Mouse (Mus musculus): ENCODE results near the gene Olfr315. TPM values are rescaled to one million over a fixed set of nuclear protein-coding genes. Genes with fewer than 3 reads are reported as not detected.
"Not testable (repeated sequence)": the region's sequence is repeated elsewhere in the genome, so short reads cannot be mapped to it uniquely, and the experiment has no call there.

Olfr315 gene
- not detected in 2 replicates for total RNA-seq (2015)
- total RNA-seq (2017), result not detected in 2 replicates

- no peak for ATAC-seq (replicated peaks; ENCODE audit: poor library complexity)
Measured at GRCm38 (mm10) chr11:58772888-58773287, at the start of gene Olfr315. Olfr315 (plus strand) TSS chr11:58773188.

GRCm38 (mm10) chr11:58723914-58724313 lies 49.1 kb upstream of the Olfr315 start, which contains the start of gene Olfr318:
Olfr318 (minus strand) TSS chr11:58724014.
- ATAC-seq (replicated peaks; ENCODE audit: poor library complexity), result no peak

GRCm38 (mm10) chr11:58727896-58728650 lies 44.9 kb upstream of the Olfr315 start:
- not testable (repeated sequence) for ATAC-seq (replicated peaks; ENCODE audit: poor library complexity)

GRCm38 (mm10) chr11:58733372-58733771 lies 39.6 kb upstream of the Olfr315 start:
- no peak for ATAC-seq (replicated peaks; ENCODE audit: poor library complexity)

- no peak for ATAC-seq (replicated peaks; ENCODE audit: poor library complexity)
Measured at GRCm38 (mm10) chr11:58738792-58739262, 34.2 kb upstream of the Olfr315 start, which contains the start of gene Olfr317. Olfr317 (minus strand) TSS chr11:58739212.

- ATAC-seq (replicated peaks; ENCODE audit: poor library complexity), result not testable (repeated sequence)
Measured at GRCm38 (mm10) chr11:58751096-58751495, 21.9 kb upstream of the Olfr315 start.

- no peak for ATAC-seq (replicated peaks; ENCODE audit: poor library complexity)
Measured at GRCm38 (mm10) chr11:58752434-58752833, 20.6 kb upstream of the Olfr315 start, which contains the start of gene Olfr316. Olfr316 (plus strand) TSS chr11:58752734.

- no peak for ATAC-seq (replicated peaks; ENCODE audit: poor library complexity)
Measured at GRCm38 (mm10) chr11:58782480-58783089, 9.6 kb downstream of the Olfr315 start, which contains the start of gene Olfr314. Olfr314 (plus strand) TSS chr11:58782952.

- no peak for ATAC-seq (replicated peaks; ENCODE audit: poor library complexity)
Measured at GRCm38 (mm10) chr11:58784182-58784581, 11.2 kb downstream of the Olfr315 start.

- no peak for ATAC-seq (replicated peaks; ENCODE audit: poor library complexity)
Measured at GRCm38 (mm10) chr11:58787651-58788050, 14.7 kb downstream of the Olfr315 start.

- ATAC-seq (replicated peaks; ENCODE audit: poor library complexity), result no peak
Measured at GRCm38 (mm10) chr11:58788346-58788745, 15.4 kb downstream of the Olfr315 start.

- no peak for ATAC-seq (replicated peaks; ENCODE audit: poor library complexity)
Measured at GRCm38 (mm10) chr11:58789532-58789931, 16.5 kb downstream of the Olfr315 start.

- peak; percentile 31 for ATAC-seq (replicated peaks; ENCODE audit: poor library complexity)
Measured at GRCm38 (mm10) chr11:58790053-58790452, 17.1 kb downstream of the Olfr315 start.

- ATAC-seq (replicated peaks; ENCODE audit: poor library complexity), result no peak
Measured at GRCm38 (mm10) chr11:58790646-58791045, 17.7 kb downstream of the Olfr315 start.

- ATAC-seq (replicated peaks; ENCODE audit: poor library complexity), result no peak
Measured at GRCm38 (mm10) chr11:58795856-58796255, 22.9 kb downstream of the Olfr315 start.

- ATAC-seq (replicated peaks; ENCODE audit: poor library complexity), result no peak
Measured at GRCm38 (mm10) chr11:58796850-58797249, 23.9 kb downstream of the Olfr315 start.

GRCm38 (mm10) chr11:58799747-58800146 lies 26.8 kb downstream of the Olfr315 start:
- no peak for ATAC-seq (replicated peaks; ENCODE audit: poor library complexity)

- ATAC-seq (replicated peaks; ENCODE audit: poor library complexity), result no peak
Measured at GRCm38 (mm10) chr11:58801558-58802228, 28.7 kb downstream of the Olfr315 start, which contains the start of gene Fam183b. Fam183b (minus strand) TSS chr11:58801960.

GRCm38 (mm10) chr11:58803871-58804270 lies 30.9 kb downstream of the Olfr315 start:
- no peak for ATAC-seq (replicated peaks; ENCODE audit: poor library complexity)

GRCm38 (mm10) chr11:58804393-58804792 lies 31.4 kb downstream of the Olfr315 start:
- ATAC-seq (replicated peaks; ENCODE audit: poor library complexity), result no peak

- ATAC-seq (replicated peaks; ENCODE audit: poor library complexity), result no peak
Measured at GRCm38 (mm10) chr11:58812001-58812400, 39.0 kb downstream of the Olfr315 start.

All from megakaryocyte progenitor cell, adult 5-6 weeks (primary cell).